Mouse (Mus musculus): ENCODE results near the gene Slco2a1. TPM values are rescaled to one million over a fixed set of nuclear protein-coding genes. Genes with fewer than 3 reads are reported as not detected.

The Slco2a1 gene
- polyA plus RNA-seq, 1 experiment from 2014 or later = 1.8 TPM

GRCm38 (mm10) chr9:102961356-102962092 lies 27.0 kb upstream of the Slco2a1 start:
- Histone ChIP-seq H3K4me3 (ENCODE audit: low read depth, low read length) (no peak overlapping the region), H3K4me1 (ENCODE audit: control insufficient read depth, insufficient read depth, low read length) (peaks cover 5% of the 10 kb centered on the region; the same call in 1 of the 2 replicates), H3K9ac (replicated peaks; ENCODE audit: low read length) (no peak overlapping the region), H3K9me3 (replicated peaks; ENCODE audit: control insufficient read depth, low read length) (no peaks in the 10 kb centered on the region), H3K4me2 (ENCODE audit: low read depth, low read length) (no peak overlapping the region), H3K27ac (replicated peaks; ENCODE audit: low read depth, low read length) (no peak overlapping the region), H3K36me3 (replicated peaks; ENCODE audit: control insufficient read depth, insufficient read depth, low read depth, low read length) (no peaks in the 10 kb centered on the region), H3K27me3 (ENCODE audit: control insufficient read depth, insufficient read depth, low read length) (no peaks in the 10 kb centered on the region)
- 12% methylated on average over 8 of the region's 8 CpGs for WGBS
- ATAC-seq (replicated peaks; ENCODE audit: insufficient number of reproducible peaks, low FRiP score, low TSS enrichment, low read depth) (no peak), DNase-seq (ENCODE audit: low spot score) (no peak)

GRCm38 (mm10) chr9:102962093-102962788 lies 26.3 kb upstream of the Slco2a1 start:
- H3K9me3 ChIP-seq (replicated peaks; ENCODE audit: control insufficient read depth, low read length) = no peaks in the 10 kb centered on the region
- no peaks in the 10 kb centered on the region for H3K36me3 ChIP-seq (replicated peaks; ENCODE audit: control insufficient read depth, insufficient read depth, low read depth, low read length)
- DNase-seq (ENCODE audit: low spot score) (no peak), ATAC-seq (replicated peaks; ENCODE audit: insufficient number of reproducible peaks, low FRiP score, low TSS enrichment, low read depth) (no peak)
- no peak overlapping the region for H3K4me2 ChIP-seq (ENCODE audit: low read depth, low read length)
- 66% methylated on average over 10 of the region's 10 CpGs for whole genome bisulfite sequencing
- no peak overlapping the region for H3K4me3 ChIP-seq (ENCODE audit: low read depth, low read length)
- no peak overlapping the region for H3K27ac ChIP-seq (replicated peaks; ENCODE audit: low read depth, low read length)
- no peak overlapping the region for H3K9ac ChIP-seq (replicated peaks; ENCODE audit: low read length)
- no peaks in the 10 kb centered on the region for H3K27me3 ChIP-seq (ENCODE audit: control insufficient read depth, insufficient read depth, low read length)
- peaks cover 5% of the 10 kb centered on the region; the same call in 1 of the 2 replicates for H3K4me1 ChIP-seq (ENCODE audit: control insufficient read depth, insufficient read depth, low read length)

GRCm38 (mm10) chr9:102963321-102963720 lies 25.2 kb upstream of the Slco2a1 start:
- Histone ChIP-seq H3K4me3 (ENCODE audit: low read depth, low read length) (no peak overlapping the region), H3K9me3 (replicated peaks; ENCODE audit: control insufficient read depth, low read length) (no peaks in the 10 kb centered on the region), H3K4me1 (ENCODE audit: control insufficient read depth, insufficient read depth, low read length) (peaks cover 5% of the 10 kb centered on the region; the same call in 1 of the 2 replicates), H3K27me3 (ENCODE audit: control insufficient read depth, insufficient read depth, low read length) (no peaks in the 10 kb centered on the region), H3K27ac (replicated peaks; ENCODE audit: low read depth, low read length) (no peak overlapping the region), H3K36me3 (replicated peaks; ENCODE audit: control insufficient read depth, insufficient read depth, low read depth, low read length) (no peaks in the 10 kb centered on the region), H3K9ac (replicated peaks; ENCODE audit: low read length) (no peak overlapping the region), H3K4me2 (ENCODE audit: low read depth, low read length) (no peak overlapping the region)
- WGBS = 34% methylated on average over 7 of the region's 7 CpGs
- 0 out of 2 replicates have a peak, but pooled peaks have one; percentile 11 for ATAC-seq (replicated peaks; ENCODE audit: insufficient number of reproducible peaks, low FRiP score, low TSS enrichment, low read depth)
- DNase-seq (ENCODE audit: low spot score) = peak; percentile 78

- H3K9me3 ChIP-seq (replicated peaks; ENCODE audit: control insufficient read depth, low read length) = no peaks in the 10 kb centered on the region
- no peaks in the 10 kb centered on the region for H3K27me3 ChIP-seq (ENCODE audit: control insufficient read depth, insufficient read depth, low read length)
- H3K36me3 ChIP-seq (replicated peaks; ENCODE audit: control insufficient read depth, insufficient read depth, low read depth, low read length) = no peaks in the 10 kb centered on the region
- ATAC-seq (replicated peaks; ENCODE audit: insufficient number of reproducible peaks, low FRiP score, low TSS enrichment, low read depth) = no peak
- no peak overlapping the region for H3K27ac ChIP-seq (replicated peaks; ENCODE audit: low read depth, low read length)
- H3K4me1 ChIP-seq (ENCODE audit: control insufficient read depth, insufficient read depth, low read length) = peaks cover 5% of the 10 kb centered on the region; the same call in 1 of the 2 replicates
- DNase-seq (ENCODE audit: low spot score) = no peak
- 88% methylated on average over 9 of the region's 9 CpGs for WGBS
- no peak overlapping the region for H3K9ac ChIP-seq (replicated peaks; ENCODE audit: low read length)
- no peak overlapping the region for H3K4me3 ChIP-seq (ENCODE audit: low read depth, low read length)
- no peak overlapping the region for H3K4me2 ChIP-seq (ENCODE audit: low read depth, low read length)
Observed at GRCm38 (mm10) chr9:102964644-102965043, 23.9 kb upstream of the Slco2a1 start.

GRCm38 (mm10) chr9:102972393-102973050 lies 16.0 kb upstream of the Slco2a1 start:
- Histone ChIP-seq H3K4me1 (ENCODE audit: control insufficient read depth, insufficient read depth, low read length) (no peaks in the 10 kb centered on the region), H3K27ac (replicated peaks; ENCODE audit: low read depth, low read length) (no peak overlapping the region), H3K36me3 (replicated peaks; ENCODE audit: control insufficient read depth, insufficient read depth, low read depth, low read length) (no peaks in the 10 kb centered on the region), H3K27me3 (ENCODE audit: control insufficient read depth, insufficient read depth, low read length) (no peaks in the 10 kb centered on the region), H3K4me3 (ENCODE audit: low read depth, low read length) (no peak overlapping the region), H3K4me2 (ENCODE audit: low read depth, low read length) (no peak overlapping the region), H3K9me3 (replicated peaks; ENCODE audit: control insufficient read depth, low read length) (no peaks in the 10 kb centered on the region), H3K9ac (replicated peaks; ENCODE audit: low read length) (no peak overlapping the region)
- no peak for ATAC-seq (replicated peaks; ENCODE audit: insufficient number of reproducible peaks, low FRiP score, low TSS enrichment, low read depth)
- DNase-seq (ENCODE audit: low spot score) = no peak
- WGBS = 89% methylated on average over 2 of the region's 2 CpGs

GRCm38 (mm10) chr9:102975887-102976286 lies 12.6 kb upstream of the Slco2a1 start:
- Histone ChIP-seq H3K27me3 (ENCODE audit: control insufficient read depth, insufficient read depth, low read length) (no peaks in the 10 kb centered on the region), H3K27ac (replicated peaks; ENCODE audit: low read depth, low read length) (no peak overlapping the region), H3K36me3 (replicated peaks; ENCODE audit: control insufficient read depth, insufficient read depth, low read depth, low read length) (no peaks in the 10 kb centered on the region), H3K4me3 (ENCODE audit: low read depth, low read length) (no peak overlapping the region), H3K9ac (replicated peaks; ENCODE audit: low read length) (no peak overlapping the region), H3K4me1 (ENCODE audit: control insufficient read depth, insufficient read depth, low read length) (no peaks in the 10 kb centered on the region), H3K9me3 (replicated peaks; ENCODE audit: control insufficient read depth, low read length) (no peaks in the 10 kb centered on the region), H3K4me2 (ENCODE audit: low read depth, low read length) (no peak overlapping the region)
- 80% methylated on average over 2 of the region's 2 CpGs for WGBS
- DNase-seq (ENCODE audit: low spot score) (no peak), ATAC-seq (replicated peaks; ENCODE audit: insufficient number of reproducible peaks, low FRiP score, low TSS enrichment, low read depth) (no peak)

GRCm38 (mm10) chr9:102977090-102977489 lies 11.4 kb upstream of the Slco2a1 start:
- H3K4me1 ChIP-seq (ENCODE audit: control insufficient read depth, insufficient read depth, low read length) = no peaks in the 10 kb centered on the region
- WGBS = 50% methylated on average over 1 of the region's 1 CpGs
- ATAC-seq (replicated peaks; ENCODE audit: insufficient number of reproducible peaks, low FRiP score, low TSS enrichment, low read depth) = no peak
- DNase-seq (ENCODE audit: low spot score) = no peak
- no peak overlapping the region for H3K4me2 ChIP-seq (ENCODE audit: low read depth, low read length)
- no peak overlapping the region for H3K27ac ChIP-seq (replicated peaks; ENCODE audit: low read depth, low read length)
- no peaks in the 10 kb centered on the region for H3K9me3 ChIP-seq (replicated peaks; ENCODE audit: control insufficient read depth, low read length)
- no peak overlapping the region for H3K4me3 ChIP-seq (ENCODE audit: low read depth, low read length)
- no peaks in the 10 kb centered on the region for H3K27me3 ChIP-seq (ENCODE audit: control insufficient read depth, insufficient read depth, low read length)
- no peaks in the 10 kb centered on the region for H3K36me3 ChIP-seq (replicated peaks; ENCODE audit: control insufficient read depth, insufficient read depth, low read depth, low read length)
- H3K9ac ChIP-seq (replicated peaks; ENCODE audit: low read length) = no peak overlapping the region
